Mouse (Mus musculus): Measurements from ENCODE around the gene Neto2.

DNA sequence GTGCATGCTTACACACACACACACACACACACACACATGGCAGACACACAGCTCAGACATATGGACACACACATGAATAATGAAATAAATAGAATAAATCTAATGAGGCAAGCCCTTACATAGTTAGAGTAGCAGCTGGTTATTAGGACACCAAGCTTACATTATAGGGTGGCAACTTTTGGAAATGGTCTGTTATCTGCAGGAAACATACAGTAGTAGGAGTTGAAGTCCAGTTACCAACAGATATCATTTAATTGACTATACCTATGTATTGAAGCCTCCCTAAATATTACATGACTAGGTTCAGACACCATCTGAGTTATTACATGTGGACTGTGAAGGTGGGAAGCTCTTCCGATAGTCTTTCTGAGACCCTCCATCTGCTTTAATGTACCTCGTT lies 44.3 kb upstream of the Neto2 start:
- TF ChIP-seq CTCF (IDR thresholded peaks at IDR 0.05; ENCODE audit: borderline replicate concordance, control insufficient read depth, extremely low read depth, insufficient read depth, low read length, poor library complexity) (no peak), POLR2A (IDR thresholded peaks at IDR 0.05; ENCODE audit: control insufficient read depth, extremely low read depth, insufficient read depth, low read length, poor library complexity) (no peak)
